Mouse (Mus musculus): ENCODE results near the gene Babam1. TPM values are rescaled to one million over a fixed set of nuclear protein-coding genes. Genes with fewer than 3 reads are reported as not detected.

The Babam1 gene
- 56.0 and 58.5 TPM in 2 replicates for polyA plus RNA-seq (2015; fragmentation: Nextera tagmentation; extraction: Ambion mirVana)

DNA sequence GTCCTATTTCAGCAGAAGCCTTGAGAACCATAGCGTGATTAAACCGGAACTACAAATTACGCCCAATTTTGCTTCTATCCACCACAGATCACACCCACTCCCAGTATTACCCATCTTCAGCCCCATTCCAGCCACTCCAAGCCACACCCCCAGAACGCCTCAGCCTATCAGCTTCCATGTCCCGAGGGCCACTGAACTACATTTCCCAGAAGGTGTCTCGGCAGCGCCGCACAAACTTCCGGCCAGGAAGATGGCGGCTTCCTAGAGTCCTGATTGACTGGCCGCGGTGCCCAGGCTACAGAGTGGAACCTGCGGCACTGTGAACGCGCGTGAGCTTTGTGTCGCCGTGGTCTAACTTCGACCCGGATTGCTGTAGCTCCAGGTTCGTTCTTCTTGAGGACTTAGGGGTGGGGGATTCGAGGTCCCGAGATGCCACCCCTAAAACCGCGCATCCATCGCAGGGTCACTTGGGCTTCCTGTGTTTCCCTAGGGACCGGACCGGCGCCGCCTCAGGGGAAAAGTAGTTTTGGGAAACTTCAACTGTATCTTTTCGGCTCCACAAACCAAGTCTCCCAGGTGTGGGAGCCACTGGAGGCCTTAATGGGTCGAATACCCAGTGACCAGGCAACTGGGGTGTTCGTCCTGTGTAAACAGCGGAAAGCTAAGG is at the start of gene Babam1:
Gene Babam1 (plus strand): TSS at position 223 of the 667 bp plus-strand sequence.
- peaks cover 24% of the 10 kb centered on the region for H3K36me3 ChIP-seq (replicated peaks)
- peak within 1 kb of the TSS; percentile 69 for H3K27ac ChIP-seq (replicated peaks)
- peak; percentile 94 for ATAC-seq (ENCODE audit: insufficient read depth)
- peak within 1 kb of the TSS; percentile 65 for H3K9ac ChIP-seq
- peaks cover 27% of the 10 kb centered on the region for H3K4me1 ChIP-seq (replicated peaks)
- H3K4me3 ChIP-seq (replicated peaks): peak within 1 kb of the TSS; percentile 80
- WGBS (ENCODE audit: insufficient replicate concordance): under 1% methylated on average over 34 of the region's 34 CpGs
- no peaks in the 10 kb centered on the region for H3K27me3 ChIP-seq
- H3K4me2 ChIP-seq: peak within 1 kb of the TSS; percentile 84
- no peaks in the 10 kb centered on the region for H3K9me3 ChIP-seq (replicated peaks)

DNA sequence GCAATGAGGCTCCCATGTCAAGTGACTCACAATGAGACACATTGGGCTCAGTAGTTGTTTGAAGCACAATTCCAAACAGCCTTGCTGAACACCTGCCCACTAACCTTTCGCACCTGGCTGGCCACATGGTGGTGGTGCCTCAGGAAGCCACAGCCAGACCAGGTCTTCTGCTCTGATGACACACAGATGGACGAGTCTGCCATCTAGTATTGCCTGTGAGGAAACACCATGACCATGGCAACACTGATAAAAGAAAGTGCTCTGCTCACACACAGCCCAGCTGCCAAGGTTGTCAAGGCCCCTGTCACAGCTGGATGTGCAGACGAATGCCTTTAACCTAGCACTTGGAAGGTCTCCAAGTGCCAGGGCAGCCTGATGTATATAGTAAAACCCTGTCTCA is 45.5 kb upstream of the Babam1 start:
- WGBS (ENCODE audit: insufficient replicate concordance): 52% methylated on average over 3 of the region's 3 CpGs
- Histone ChIP-seq H3K9me3 (replicated peaks) (no peaks in the 10 kb centered on the region), H3K4me2 (no peak overlapping the region), H3K4me1 (replicated peaks) (no peaks in the 10 kb centered on the region), H3K4me3 (replicated peaks) (no peak overlapping the region), H3K9ac (no peak overlapping the region), H3K36me3 (replicated peaks) (peaks cover 88% of the 10 kb centered on the region), H3K27ac (replicated peaks) (no peak overlapping the region), H3K27me3 (no peaks in the 10 kb centered on the region)
- no peak for ATAC-seq (ENCODE audit: insufficient read depth)

DNA sequence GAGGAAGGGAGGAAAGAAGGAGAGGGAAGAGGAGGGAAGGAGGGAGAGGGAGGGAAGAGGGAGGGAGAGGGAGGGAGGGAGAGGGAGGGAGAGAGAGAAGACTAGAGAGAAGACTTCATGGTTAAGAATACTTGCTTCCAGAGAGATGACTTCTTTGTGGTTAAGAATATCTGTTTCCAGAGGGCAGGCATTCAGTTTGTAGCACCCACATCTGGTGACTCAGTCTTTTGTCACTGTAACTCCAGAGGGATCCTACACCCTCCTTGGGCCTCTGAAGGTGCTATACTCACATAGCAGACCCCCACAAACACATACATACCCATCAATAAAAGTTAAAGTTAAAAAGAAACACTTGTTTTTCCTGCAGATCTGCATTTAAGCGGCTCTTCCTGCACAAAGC is 45.1 kb upstream of the Babam1 start:
- Histone ChIP-seq H3K4me1 (replicated peaks) (no peaks in the 10 kb centered on the region), H3K4me3 (replicated peaks) (no peak overlapping the region), H3K27ac (replicated peaks) (no peak overlapping the region), H3K9me3 (replicated peaks) (no peaks in the 10 kb centered on the region), H3K27me3 (no peaks in the 10 kb centered on the region), H3K36me3 (replicated peaks) (peaks cover 88% of the 10 kb centered on the region), H3K4me2 (no peak overlapping the region), H3K9ac (no peak overlapping the region)
- no peak for ATAC-seq (ENCODE audit: insufficient read depth)
- 63% methylated on average over 1 of the region's 1 CpGs for WGBS (ENCODE audit: insufficient replicate concordance)

DNA sequence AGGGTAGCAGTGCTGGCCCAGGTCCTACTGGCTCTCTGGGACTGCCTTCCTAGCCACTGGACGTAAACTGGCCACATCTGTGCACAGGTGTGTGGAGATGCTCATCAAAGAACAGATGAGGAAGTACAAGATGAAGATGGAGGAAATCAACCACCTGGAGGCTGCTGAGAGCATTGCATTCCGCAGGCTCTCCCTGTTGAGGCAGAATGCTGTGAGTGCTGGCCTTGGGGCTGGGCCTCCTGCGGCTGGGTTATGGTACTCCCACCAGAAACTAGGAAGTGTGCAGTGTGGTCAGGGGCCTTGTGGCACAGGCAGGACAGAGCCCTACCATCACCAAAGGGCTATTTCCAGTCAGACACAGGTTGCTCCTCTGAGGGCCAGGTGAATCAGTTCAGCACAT is 38.6 kb upstream of the Babam1 start:
- Histone ChIP-seq H3K4me1 (replicated peaks) (no peaks in the 10 kb centered on the region), H3K4me3 (replicated peaks) (no peak overlapping the region), H3K27me3 (no peaks in the 10 kb centered on the region), H3K36me3 (replicated peaks) (peaks cover 68% of the 10 kb centered on the region), H3K9me3 (replicated peaks) (no peaks in the 10 kb centered on the region), H3K27ac (replicated peaks) (no peak overlapping the region), H3K4me2 (no peak overlapping the region), H3K9ac (no peak overlapping the region)
- 73% methylated on average over 3 of the region's 3 CpGs for WGBS (ENCODE audit: insufficient replicate concordance)
- ATAC-seq (ENCODE audit: insufficient read depth): no peak

DNA sequence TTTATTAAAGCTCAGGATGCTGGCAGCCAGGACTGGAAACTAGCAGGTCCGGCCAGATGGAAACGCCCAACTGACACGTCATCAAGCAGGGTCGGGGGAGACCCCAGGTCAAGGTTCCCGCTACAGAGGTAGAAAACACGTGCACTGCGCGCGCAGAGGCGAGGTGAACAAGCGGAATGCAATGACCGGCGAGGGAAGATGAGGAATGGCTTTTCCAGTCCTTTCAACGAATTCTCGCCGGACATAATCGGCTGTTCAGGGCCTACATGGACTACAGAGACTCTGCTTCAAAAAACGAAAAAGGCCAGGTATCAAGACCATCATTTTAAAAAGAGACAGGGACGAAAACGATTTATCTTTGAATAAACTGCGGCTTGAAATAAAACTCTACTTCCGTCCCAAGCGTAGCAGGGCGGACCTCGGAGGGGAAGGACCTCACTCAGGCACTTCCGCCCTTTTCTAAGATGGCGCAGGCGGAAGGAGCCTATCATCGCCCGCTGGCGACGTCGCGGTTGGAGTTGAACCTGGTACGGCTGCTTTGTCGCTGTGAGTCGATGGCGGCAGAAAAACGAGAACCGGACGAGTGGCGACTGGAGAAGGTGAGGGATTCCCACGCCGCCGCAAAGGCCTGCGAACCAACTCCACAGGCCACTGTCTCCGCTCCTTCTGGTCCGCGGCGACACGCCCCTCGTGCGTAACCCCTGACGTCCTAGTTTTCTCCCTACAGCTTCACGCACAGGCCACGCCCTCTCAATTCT is 29.7 kb upstream of the Babam1 start, which contains the start of gene Use1:
Gene Use1 (plus strand): TSS at position 78 of the 758 bp plus-strand sequence.
- H3K9me3 ChIP-seq (replicated peaks): no peaks in the 10 kb centered on the region
- peak within 1 kb of the TSS; percentile 74 for H3K9ac ChIP-seq
- peaks cover 49% of the 10 kb centered on the region for H3K4me1 ChIP-seq (replicated peaks)
- H3K27ac ChIP-seq (replicated peaks): peak within 1 kb of the TSS; percentile 93
- peaks cover 17% of the 10 kb centered on the region for H3K36me3 ChIP-seq (replicated peaks)
- peak; percentile 67 for ATAC-seq (ENCODE audit: insufficient read depth)
- under 1% methylated on average over 56 of the region's 56 CpGs for WGBS (ENCODE audit: insufficient replicate concordance)
- H3K4me3 ChIP-seq (replicated peaks): peak within 1 kb of the TSS; percentile 89
- no peaks in the 10 kb centered on the region for H3K27me3 ChIP-seq
- H3K4me2 ChIP-seq: peak within 1 kb of the TSS; percentile 89

DNA sequence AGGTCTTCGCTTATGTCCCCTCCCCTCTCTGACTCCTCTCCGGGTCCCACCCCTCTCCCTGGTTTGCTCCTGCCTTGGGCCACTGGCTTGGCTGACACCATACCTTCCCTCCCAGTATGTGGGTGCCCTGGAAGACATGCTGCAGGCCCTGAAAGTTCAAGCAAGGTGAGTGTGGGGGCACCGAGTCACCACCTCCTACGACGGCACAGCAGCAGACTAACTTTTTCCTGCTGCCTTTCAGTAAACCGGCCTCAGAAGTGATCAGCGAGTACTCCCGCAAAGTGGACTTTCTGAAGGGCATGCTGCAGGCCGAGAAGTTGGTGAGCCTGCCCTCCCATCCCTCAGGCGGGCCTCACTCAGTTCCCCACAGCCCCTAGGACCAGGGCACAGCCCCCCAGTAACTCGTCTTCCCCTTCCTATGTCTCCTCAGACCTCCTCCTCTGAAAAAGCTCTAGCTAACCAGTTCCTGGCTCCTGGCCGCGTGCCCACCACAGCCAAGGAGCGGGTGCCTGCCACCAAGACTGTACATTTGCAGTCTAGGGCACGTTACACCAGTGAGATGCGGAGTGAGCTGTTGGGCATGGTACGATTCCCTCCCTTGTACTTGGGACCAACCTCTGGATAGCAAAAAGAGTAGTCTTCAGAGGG is 29.0 kb upstream of the Babam1 start:
- no peak for ATAC-seq (ENCODE audit: insufficient read depth)
- Histone ChIP-seq H3K9me3 (replicated peaks) (no peaks in the 10 kb centered on the region), H3K36me3 (replicated peaks) (peaks cover 17% of the 10 kb centered on the region), H3K9ac (peak overlapping the region; percentile 74), H3K4me2 (peak overlapping the region; percentile 89), H3K4me1 (replicated peaks) (peaks cover 55% of the 10 kb centered on the region), H3K4me3 (replicated peaks) (peak overlapping the region; percentile 89), H3K27me3 (no peaks in the 10 kb centered on the region), H3K27ac (replicated peaks) (peak overlapping the region; percentile 93)
- 29% methylated on average over 17 of the region's 17 CpGs for WGBS (ENCODE audit: insufficient replicate concordance)

DNA sequence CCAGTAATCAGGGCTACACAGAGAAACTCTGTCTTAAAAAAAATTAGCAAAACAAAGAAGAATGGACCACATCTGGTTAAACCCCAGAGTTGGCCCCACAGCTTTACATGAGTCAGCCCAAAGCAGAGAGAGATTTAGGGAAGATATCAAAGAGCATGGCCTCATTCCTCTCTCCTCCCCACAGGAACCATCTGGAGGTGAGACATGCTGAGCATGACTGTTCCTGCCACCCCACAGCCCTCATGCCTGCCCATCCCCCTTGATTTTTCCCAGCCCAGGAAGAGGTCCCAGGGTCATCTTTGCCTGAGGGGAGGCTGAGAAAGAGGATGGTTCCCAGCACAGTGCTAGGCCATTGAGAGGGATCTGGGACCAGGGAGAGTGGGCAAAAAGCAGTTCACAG is 28.3 kb upstream of the Babam1 start:
- Histone ChIP-seq H3K4me2 (peak overlapping the region; percentile 89), H3K9ac (no peak overlapping the region), H3K27me3 (no peaks in the 10 kb centered on the region), H3K36me3 (replicated peaks) (peaks cover 21% of the 10 kb centered on the region), H3K4me3 (replicated peaks) (no peak overlapping the region; the same call in 1 of the 2 replicates), H3K4me1 (replicated peaks) (peaks cover 55% of the 10 kb centered on the region), H3K27ac (replicated peaks) (0 out of 2 replicates have a peak overlapping the region, but pooled peaks have one; percentile 93), H3K9me3 (replicated peaks) (no peaks in the 10 kb centered on the region)
- ATAC-seq (ENCODE audit: insufficient read depth): no peak

DNA sequence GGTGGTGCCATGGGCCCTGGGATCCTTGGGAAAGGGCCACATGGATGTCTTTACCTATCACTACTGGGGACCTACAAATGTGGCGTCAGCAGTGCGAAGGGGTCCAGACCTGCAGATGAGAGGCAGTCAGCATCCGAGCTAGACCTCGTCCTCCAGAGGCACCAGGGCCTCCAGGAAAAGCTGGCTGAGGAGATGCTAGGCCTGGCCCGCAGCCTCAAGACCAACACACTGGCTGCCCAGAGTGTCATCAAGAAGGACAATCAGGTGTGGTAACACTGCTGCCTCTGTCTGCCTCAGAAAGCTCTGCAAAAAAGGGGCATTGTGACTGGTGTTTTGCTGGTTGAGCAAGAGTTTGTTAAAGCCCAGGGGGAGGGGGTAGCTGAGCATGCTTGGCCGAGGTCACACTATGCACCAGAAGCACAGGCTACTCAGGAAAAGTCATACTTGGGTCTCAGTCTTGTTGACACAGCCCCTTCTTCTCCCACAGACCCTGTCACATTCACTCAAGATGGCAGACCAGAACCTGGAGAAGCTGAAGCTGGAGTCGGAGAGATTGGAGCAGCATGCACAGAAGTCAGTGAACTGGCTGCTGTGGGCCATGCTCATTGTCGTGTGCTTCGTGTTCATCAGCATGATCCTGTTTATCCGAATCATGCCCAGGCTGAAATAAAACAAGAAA is 27.5 kb upstream of the Babam1 start:
- no peak overlapping the region for H3K4me3 ChIP-seq (replicated peaks)
- WGBS (ENCODE audit: insufficient replicate concordance): 84% methylated on average over 10 of the region's 10 CpGs
- peak overlapping the region; percentile 89; the same call in 1 of the 2 replicates for H3K4me2 ChIP-seq
- ATAC-seq (ENCODE audit: insufficient read depth): no peak
- H3K4me1 ChIP-seq (replicated peaks): peaks cover 55% of the 10 kb centered on the region
- no peaks in the 10 kb centered on the region for H3K27me3 ChIP-seq
- H3K9me3 ChIP-seq (replicated peaks): no peaks in the 10 kb centered on the region
- H3K9ac ChIP-seq: no peak overlapping the region
- H3K27ac ChIP-seq (replicated peaks): no peak overlapping the region
- H3K36me3 ChIP-seq (replicated peaks): peaks cover 29% of the 10 kb centered on the region

DNA sequence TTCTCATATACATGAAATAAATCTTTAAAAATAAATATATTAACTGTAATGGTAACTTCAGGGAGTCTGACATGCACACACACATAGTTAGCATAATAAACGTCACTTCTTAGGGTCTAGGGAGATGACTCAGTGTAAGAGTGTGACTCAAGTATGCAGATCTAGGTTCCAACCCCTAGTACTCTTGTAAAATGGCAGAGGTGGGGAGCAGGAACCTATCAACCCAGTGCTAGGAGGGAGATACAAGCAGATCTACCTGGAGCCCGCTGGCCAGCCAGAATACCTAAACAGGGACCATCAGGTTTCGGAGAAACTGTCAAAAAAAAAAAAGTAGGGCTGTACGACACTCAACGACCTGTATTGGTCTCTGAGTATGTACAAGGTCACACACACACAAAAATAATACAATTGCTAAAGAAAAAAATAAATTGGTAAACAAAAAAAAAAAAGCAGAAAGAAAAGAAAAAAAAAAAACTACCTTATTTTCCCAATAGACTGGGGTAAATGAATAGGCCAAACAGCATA is 25.9 kb upstream of the Babam1 start:
- H3K27ac ChIP-seq (replicated peaks): peak overlapping the region; percentile 92
- H3K27me3 ChIP-seq: peaks cover 2% of the 10 kb centered on the region
- WGBS (ENCODE audit: insufficient replicate concordance): 10% methylated on average over 5 of the region's 5 CpGs
- H3K9ac ChIP-seq: peak overlapping the region; percentile 40; the same call in 1 of the 2 replicates
- H3K4me3 ChIP-seq (replicated peaks): peak overlapping the region; percentile 90
- peaks cover 69% of the 10 kb centered on the region for H3K4me1 ChIP-seq (replicated peaks)
- ATAC-seq (ENCODE audit: insufficient read depth): no peak
- H3K4me2 ChIP-seq: peak overlapping the region; percentile 72
- H3K36me3 ChIP-seq (replicated peaks): peaks cover 39% of the 10 kb centered on the region
- no peaks in the 10 kb centered on the region for H3K9me3 ChIP-seq (replicated peaks)

DNA sequence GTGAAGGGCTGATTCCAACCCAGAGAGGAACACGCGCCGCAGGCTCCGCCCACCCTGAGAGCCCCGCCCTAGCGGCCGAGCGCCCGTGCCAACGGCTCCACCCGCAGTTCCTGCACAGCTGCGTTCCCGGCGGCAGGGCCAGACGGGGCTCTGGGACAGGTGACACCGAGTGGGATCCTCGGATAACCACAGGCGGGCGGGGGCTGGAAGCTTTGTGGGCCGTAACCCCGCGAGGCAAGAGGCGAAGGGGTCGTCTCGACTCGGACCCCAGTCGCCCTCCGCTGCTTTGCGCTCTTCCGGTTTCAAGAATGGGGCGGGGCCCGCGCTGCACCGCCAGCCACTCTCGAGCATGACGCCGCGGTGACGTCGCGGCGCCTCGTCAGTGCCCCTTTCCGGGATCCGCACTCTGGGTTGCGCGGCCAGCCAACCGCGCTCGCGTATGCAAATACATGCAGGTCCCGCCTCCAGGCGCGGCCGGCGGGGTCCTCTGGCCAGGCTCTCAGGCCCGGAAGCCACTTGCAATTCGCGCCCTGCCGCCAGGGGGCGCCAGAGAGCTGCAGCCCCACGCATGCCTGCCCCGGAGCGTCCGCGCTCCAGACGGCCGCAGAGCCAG is 25.3 kb upstream of the Babam1 start, which contains the start of gene Ocel1:
Gene Ocel1 (plus strand): TSS at position 63 of the 613 bp plus-strand sequence.
- Histone ChIP-seq H3K9me3 (replicated peaks) (no peaks in the 10 kb centered on the region), H3K36me3 (replicated peaks) (peaks cover 39% of the 10 kb centered on the region), H3K9ac (peak within 1 kb of the TSS; percentile 86), H3K4me3 (replicated peaks) (peak within 1 kb of the TSS; percentile 90), H3K27ac (replicated peaks) (peak within 1 kb of the TSS; percentile 92), H3K4me1 (replicated peaks) (peaks cover 70% of the 10 kb centered on the region), H3K27me3 (peaks cover 8% of the 10 kb centered on the region), H3K4me2 (peak within 1 kb of the TSS; percentile 72)
- ATAC-seq (ENCODE audit: insufficient read depth): peak; percentile 87
- under 1% methylated on average over 68 of the region's 68 CpGs for WGBS (ENCODE audit: insufficient replicate concordance)
